Mouse (Mus musculus): ENCODE measurements around the gene Usp54.
"Not testable (repeated sequence)": the region's sequence is repeated elsewhere in the genome, so short reads cannot be mapped to it uniquely, and the experiment has no call there.

The Usp54 gene

DNA sequence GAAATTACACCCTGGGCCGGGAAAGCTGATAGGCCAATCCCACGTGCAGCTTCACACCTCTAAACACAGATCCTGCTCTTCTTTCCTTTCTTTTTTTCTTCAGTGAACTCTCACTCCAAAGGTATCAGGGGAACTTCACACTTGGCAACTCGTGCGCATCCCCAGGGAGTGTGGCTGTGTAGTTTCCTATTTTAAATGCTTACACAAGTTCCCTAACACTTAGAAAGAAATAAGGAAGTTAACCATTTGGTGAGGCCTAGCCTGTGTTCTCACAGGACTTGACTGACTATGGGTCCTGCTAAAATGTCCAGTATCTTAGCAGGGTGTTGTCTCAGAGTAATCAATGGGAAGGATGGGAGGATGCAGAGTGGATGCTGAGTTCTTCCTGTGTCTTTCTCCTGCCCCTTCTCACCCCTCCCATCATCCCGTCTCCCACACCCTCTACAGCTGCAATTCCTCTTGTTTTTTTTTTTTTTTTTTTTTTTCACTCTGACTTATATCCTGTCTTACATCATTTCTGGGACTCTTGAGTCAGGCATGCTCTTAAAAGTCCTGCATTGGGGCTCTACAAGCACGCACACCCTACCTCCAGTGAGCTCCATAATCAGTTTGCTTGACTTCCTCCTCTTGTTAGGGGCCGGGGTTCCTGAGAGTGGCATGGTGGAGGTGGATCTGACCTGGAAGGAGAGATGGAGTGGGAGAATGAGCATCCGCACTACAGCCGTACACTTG lies 14.0 kb upstream of the Usp54 start:
- DNase-seq = no peak

DNA sequence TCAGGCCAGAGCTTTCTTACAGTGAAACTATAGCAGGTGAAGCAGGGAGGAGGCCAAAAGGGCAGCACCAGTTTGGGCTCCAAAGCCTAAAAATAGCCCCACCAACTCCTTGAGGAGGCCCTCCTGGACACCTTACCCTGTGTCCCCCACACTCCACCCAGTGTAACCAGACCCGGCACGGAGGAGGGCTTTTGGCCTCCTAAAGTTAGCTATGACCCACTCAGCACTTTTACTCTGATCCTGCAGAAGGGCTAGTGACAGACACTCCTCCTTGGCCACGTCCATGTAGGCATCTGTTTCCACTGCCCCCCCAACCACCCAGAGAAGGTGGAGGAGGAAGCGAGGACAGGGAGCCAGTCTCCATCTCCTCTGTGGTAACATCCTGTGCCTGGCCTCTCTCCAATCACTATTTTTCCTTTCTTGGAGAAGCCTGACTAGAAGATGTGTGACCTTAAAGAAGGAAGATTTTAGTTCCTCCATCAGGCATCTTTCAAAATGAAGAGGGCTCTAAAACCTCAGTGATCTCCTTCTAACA lies 10.9 kb upstream of the Usp54 start:
- no peak for DNase-seq

DNA sequence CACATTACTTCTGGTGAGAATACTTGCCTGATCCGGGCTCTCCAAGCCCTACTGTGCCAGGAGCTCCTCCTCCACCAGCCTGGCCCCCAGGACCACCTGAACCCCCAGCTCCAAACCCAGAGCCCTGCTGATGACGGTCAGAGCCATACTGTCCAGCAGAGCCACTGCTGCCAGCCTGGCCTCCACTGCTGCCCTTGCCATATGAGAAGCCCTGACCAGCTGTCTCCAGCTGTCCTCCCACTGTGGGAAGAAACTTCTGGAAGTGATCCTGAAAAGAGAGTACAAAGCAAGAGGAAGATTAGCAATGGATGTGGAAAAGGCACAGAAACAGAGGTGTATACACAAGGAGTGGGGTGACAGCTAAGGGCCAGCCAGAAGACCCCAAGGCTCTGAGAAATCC lies 10.1 kb upstream of the Usp54 start:
- DNase-seq = no peak

DNA sequence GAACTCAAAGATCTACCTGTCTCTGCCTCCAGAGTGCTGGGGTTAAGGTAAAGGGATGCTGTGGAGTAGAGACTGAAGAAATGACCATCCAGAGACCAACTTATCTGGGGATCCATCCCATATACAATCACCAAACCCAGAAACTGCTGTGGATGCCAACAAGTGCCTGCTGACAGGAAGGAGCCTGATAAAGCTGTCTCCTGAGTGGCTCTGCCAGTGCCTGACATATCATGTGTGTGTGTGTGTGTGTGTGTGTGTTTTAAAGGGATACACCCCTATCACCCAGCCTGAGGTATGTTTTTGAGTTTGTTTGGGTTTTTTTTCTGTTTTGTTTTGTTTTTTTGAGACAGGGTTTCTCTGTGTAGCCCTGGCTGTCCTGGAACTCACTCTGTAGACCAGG lies 5.5 kb upstream of the Usp54 start:
- no peak for DNase-seq

DNA sequence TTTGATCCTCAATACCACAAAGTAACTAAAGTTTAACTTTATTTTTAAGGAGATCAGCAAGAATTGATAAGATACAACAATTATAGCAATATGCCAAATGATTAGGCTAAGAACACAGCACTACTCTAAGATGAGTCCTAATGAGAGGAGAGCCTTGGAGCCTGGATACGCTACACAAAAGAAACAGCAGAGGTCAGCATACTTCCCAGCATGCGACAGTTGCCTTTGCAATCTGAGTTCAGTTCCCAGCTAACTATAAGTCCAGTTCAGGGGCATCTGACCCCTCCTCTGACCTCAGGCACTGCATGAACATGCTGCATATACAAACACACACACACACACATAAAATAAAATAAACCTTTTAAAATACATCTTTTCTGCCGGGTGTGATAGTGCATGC lies 4.7 kb upstream of the Usp54 start:
- no peak for DNase-seq

DNA sequence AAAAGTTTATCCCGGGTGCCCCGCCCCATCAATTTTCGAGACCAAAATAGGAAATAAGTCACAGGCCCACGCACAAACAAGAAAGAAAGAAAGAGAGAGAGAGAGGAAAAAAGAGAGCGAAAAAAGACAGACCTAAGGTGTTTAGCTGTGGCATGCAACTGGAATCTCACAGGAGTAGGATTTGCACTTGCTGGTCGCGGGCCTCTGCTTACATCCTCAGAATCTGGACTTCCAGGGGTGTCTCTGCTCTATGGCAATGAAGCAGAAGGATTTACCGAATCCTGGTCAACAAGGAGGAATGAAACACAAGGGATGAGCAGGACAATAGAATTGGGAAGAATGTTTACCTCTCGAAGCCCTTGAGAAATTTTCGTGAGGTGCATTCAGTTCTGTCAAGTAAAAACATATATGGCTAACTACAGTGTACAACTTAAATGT lies 594 bp upstream of the Usp54 start:
- DNase-seq = no peak

DNA sequence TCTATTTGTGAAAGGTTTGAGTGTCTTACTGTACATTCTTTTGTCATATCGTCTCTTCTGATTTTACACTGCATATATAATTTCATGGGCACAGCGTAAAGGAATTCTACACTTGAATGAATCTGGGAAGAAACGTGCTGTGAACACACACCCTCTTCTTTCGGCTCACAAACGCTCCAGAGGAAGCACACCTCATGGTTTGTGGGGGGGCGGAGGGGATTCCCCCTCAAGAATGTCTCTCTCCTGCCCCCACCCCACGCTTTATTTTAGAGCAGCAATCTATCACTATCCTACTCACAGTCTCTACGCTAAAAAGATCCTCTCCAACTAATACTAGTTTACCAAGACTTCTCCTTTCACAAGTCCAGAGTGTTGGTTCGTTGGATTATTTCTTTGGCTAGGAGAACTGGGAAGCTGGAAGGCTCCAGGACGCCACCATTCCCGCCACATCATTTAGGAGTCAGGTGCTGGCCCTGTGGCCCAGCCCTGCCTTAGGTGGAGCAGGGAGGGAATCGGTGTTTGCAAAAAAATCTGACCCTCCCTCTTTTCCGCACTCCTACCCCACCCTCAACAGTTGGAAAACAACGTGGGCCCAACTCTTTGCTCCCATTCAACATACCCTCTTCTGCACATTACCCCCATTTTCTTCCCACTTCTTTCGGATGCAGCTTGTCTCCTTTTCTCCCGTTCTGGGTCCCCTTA lies 794 bp downstream of the Usp54 start:
- peak in 1 of 2 experiments; percentile 29 for DNase-seq

DNA sequence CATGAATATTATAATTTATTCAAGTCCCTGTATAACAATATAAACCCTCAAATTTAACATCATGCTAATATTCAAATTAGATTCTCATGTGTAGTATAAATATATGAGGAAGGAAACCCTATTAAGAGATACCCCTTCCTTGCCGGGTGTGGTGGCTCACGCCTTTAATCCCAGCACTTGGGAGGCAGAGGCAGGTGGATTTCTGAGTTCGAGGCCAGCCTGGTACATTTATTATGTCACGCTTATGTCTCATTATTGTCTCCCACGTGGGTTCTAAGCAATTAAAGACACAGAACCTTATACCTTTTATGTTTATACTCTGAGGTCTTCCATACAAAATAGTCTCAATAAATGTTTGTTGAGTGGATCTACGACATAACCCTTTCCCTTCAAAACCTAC lies 2.2 kb downstream of the Usp54 start:
- no peak for DNase-seq

DNA sequence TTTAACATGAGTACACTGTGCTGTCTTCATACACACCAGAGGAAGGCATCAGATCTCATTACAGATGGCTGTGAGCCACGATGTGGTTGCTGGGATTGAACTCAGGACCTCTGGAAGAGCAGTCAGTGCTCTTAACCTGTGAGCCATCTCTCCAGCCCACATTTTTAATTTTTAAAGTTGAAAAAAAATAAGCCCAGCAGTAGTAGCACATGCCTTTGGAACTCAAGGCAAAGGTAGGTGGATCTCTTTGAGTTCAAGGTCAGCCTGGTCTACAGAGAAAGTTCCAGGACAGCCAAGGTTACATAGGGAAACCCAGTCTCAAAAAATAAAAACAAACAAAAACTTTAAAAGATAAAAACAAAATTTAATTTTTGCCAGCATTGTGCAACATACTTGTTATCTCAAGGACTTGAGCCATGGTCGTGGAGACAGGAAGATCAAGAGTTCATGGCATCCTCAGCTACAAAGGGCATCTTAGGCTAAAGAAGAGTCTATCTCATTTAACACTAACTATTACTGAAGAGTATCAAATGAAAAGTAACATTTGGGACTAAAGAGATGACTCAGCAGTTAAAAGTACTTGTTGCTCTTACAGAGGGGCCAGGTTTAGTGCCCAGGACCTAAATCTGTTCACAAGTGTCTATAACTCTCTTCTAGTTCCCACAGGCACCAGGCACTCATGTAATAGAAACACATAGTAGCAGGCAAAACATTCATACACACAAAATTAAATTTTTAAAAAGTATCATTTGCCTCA lies 2.9 kb downstream of the Usp54 start:
- no peak for DNase-seq

DNA sequence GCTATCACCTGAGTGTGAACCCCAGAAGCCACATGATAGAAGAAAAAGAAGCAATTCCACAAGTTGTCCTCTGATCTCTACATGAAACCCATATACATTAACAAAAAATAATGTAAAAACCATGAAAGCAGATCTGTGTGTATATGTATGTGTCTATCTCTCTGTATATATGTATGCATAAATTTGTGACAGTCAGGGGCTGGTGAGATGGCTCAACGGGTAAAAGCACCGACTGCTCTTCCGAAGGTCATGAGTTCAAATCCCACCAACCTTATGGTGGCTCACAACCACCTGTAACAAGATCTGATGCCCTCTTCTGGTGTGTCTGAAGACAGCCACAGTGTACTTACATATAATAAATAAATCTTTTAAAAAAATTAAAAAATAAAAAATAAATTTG lies 3.9 kb downstream of the Usp54 start:
- DNase-seq = not testable (repeated sequence)

DNA sequence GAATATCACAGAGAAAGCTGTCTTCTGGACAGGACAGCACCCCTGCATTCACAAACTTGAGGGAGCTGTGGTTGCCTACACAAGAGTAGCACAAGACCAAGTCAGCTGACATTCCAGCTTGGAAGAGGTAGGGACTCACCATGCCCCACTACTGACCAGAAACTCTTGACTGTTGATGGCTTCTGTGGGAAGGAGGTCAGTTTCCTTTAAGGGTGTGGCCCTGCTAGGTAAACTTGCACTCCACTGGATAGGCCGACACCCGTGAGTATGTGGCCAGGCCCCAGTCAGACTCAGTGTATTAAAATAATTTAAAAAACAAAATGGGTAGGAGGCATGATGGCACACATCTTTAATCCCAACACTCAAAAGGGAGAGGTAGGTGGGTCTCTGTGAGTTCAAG lies 5.3 kb downstream of the Usp54 start:
- DNase-seq = no peak

DNA sequence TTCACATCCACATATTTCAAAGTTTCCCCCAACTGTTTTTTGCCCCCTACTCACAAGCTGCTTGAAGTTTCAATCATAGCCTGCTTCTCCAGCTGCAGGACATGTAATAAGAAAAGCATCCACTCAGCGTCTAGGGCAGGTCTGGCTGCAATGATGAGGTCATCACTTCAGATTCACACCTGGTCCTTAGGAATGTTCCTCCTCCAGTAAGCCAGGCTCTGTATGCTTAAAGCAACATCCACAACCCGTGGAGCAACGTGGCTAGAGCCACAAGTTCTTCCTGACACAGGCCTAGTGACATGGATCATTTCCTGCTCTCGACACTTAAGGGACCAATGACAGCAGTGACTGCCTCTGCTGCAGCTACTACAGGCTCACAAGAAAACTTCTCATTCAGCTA lies 9.6 kb downstream of the Usp54 start:
- no peak for DNase-seq

DNA sequence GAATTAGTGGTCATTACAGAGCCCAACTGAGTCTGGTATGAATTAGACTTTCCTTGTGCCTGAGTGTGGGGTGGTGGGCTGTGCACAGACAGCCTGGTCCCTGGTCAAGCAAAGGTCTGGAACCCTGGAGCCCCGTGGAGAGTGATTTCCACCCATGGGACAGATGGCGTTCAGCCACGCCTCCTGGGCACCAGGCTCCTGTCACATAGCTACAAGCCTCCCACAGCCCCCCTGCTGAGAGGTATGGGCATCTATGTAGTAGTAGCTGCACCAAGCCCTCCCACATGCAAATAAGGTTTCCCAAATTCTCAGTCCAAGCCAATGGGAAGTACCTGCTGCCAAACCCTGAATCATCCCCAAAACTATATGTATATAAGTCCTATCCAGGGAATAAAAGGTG lies 13.9 kb downstream of the Usp54 start:
- DNase-seq = no peak

DNA sequence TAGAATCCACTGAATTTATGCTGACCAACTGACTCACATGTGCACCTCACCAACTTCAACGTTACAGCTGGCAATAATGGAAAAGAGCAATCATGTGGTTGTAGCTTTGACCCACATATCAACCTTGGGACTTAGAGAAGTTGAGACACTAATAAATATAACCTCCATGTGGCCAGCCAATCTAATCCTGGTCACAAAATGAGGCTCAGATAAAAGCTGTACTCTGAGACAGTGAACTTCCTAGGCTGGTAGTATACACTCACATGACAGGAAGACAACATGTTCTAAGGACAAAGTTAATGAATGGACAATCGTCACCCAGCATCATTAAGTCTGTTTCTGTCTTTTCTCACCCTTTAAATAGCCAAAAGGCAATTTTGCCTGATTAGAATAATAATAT lies 14.4 kb downstream of the Usp54 start:
- no peak for DNase-seq

DNA sequence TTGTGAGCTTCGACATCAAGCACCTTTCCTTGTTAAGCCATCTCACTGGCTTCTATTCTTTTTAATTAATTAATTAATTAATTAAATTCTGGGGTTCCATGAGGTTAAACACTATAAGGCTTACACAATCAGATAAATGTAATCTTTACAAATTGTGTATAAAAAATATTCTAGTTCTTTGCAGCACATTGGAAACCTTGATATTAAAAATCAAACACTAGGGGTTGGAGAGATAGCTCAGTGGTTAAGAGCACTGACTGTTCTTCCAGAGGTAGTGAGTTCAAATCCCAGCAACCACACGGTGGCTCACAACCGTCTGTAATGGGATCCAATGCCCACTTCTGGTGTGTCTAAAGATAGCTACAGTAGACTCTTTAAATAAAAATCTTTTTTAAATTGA lies 18.0 kb downstream of the Usp54 start:
- DNase-seq = no peak

DNA sequence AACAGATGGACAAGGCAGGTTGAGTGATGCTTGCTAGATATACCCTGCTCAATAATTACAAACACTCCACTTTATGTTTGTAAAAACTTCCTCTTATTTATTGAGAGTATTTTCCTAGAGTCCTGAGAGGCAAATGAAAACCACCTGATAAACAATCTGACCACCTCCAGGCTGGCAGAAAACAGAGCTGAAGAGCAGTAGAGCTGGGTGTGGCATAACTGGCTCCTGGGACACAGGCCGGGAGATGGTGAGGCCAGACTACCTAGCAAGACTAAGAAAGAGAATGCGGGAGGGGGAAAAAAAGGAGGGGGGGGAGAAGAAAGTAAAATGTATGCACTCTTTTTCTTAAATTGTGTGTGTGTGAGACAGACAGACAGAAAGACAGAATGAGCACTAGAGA lies 18.5 kb downstream of the Usp54 start:
- DNase-seq = no peak

DNA sequence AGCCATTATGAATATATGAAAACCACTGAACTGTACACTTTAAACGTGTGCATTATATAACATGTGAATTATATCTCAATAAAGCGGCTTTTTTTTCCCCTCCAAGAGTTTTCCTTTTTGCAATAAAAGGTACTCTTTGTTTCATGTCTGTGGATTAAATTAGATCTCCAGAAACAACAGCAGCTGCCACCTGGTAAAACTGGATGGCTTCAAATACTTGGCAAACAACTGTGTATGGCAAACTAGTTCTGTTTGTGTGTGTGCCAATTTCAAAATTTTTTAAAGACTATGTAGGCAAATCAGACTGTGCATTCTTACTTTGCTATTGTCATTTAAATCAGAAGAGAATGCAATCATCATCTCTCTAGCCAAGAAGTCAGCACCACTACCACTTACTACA lies 19.0 kb downstream of the Usp54 start:
- no peak for DNase-seq

DNA sequence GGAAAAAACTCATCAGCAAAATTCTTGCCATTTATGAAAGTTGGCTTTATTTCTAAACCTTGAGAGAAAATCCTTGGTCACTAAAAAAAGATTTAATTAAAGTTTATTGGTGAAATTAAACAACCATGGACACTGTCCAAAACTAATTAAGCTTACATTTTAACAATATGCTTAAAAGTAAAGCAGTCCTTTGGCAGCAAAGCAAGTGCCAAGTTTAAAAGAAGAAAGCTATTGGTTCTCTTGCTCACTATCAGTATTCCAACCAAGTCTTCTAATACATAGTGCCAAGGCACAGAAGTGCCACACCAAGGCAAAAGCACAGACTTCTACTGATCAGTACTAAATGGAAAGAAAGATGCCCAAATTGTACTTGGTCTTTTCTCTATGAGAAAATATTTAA lies 21.7 kb downstream of the Usp54 start:
- DNase-seq = no peak

DNA sequence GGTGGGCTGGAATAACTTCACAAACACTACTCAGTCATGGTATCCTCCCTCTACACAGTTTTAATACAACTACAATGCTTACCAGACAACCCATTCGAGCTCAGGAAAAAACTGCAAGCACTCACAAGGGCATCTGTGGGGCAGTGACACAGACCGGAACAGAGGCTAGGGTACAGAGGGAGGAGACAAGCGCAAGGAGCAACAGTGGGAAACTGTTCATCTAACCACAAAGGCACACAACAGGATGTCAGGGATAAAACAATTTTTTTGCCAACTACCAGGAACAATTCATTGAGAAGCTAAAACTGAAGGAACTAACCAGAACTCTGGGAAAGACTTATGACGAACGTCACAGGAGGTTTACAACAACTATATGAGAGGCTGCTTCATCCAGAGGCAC lies 22.7 kb downstream of the Usp54 start:
- peak; percentile 48 to 67 for DNase-seq

DNA sequence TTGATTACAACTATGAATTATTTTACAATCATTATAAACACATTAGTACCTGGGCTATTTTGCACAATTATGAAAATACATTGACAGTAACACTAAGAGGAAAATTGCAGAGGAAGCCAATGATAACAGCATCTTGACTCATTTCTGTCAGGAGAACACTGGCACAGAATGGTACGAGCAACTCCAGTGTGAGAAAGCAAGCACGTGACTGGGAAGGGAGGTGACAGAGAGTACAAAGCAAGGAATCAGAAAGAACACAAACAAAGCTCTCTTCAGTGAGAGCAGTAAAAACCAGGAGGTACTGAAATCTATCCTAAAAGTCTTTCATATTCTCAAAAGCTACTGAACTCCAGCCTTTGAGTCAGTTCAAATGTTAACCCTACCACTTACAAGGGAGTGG lies 24.4 kb downstream of the Usp54 start:
- peak; percentile 26 to 35 for DNase-seq

DNA sequence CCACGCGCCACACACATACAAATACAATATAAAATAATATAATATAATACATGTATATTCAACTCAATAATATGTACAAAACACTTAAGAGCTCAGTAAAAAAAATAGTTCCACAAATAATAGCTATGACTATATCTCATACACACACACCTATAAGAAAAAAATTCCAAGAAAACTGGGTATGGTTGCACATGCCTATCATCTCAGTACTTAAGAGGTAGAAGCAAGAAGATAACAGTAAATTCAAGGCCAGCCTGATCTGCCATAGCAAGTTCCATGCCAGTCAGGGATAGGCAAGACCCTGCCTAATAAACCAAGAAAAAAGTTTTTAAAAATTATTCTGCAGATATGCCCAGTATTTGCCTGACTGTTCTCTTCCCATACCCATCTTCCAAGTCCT lies 25.8 kb downstream of the Usp54 start:
- DNase-seq = no peak

DNA sequence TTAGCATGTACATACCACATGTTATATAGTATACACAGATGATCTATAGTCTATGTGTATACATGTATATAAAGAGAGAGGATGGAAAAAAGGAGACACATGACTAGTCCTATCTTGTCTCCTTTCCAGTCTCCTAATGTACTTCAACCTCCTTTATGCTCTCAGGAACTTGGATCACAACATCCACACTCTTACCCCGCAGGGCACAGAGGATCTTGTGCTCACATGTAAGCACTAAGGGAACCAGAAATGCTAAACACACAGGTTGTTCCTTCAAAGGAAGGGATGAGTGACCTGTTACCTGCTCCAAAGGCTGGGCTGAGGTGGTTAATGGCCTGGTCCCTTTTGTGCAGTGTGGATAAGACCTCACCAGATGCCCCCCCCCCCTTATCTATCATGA lies 28.0 kb downstream of the Usp54 start:
- DNase-seq = no peak

DNA sequence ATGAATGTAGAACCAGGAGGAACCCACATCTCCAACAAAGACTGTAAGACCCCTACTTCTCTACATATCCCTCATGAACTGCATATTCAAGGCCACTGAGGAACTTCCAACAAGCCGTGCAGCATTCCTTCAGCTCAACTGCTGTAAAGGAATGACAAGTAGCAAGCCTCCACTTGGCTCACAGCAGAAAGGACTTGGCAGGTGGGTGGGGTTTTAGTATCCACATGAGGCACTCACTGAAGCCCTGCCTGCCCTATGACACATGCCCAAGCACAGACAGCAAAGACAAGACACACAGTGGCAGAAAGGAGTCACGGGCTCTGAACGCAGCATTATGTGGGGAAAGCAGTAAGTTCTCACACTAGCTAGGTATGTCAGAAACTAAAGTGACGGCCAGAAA lies 30.7 kb downstream of the Usp54 start:
- DNase-seq = peak; percentile 59 to 80

DNA sequence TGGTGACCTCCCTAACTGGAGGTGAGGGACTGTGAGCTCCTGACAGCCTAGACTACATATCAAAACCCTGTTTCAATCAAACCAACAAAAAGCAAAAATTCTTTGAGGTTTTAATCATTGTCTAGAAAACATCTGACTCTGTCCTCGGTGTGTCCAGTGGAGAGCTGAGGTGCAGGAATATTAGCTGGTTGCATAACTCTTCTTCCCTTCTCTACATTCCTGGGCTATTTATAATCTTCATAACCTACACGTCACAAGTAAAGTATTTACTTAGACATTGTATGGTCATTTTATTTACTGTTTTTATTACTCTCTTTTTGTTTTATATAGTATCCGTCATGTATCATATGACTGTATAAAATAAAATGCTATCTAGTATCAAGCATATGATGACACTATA lies 31.3 kb downstream of the Usp54 start:
- no peak for DNase-seq

All from kidney, postnatal 36 days (tissue).